Mouse (Mus musculus) limb, embryonic 13.5 days (tissue): ENCODE measurements at regions not wholly inside any gene's neighbourhood (a gene's known extent, or its start where the extent isn't known, plus 50 kb on each side); places are given as distances from the start of the nearest gene placed in this dataset.

ENCODE experiments used
- ATAC-seq: fragments of 200-750 bp; cut with Nextera tagmentation; 2 replicates; pipeline ENCODE4 v1.8.0; 2017; ENCODE audit warnings: low read depth, moderate number of reproducible peaks, moderate TSS enrichment; ENCODE audit not compliant: low FRiP score
- H3K27ac ChIP-seq: fragments of 300-500 bp; sonication (generic); 2 replicates; pipeline ENCODE4 v1.5.1; 2015; ENCODE audit warnings: inconsistent platforms, mild to moderate bottlenecking, moderate library complexity
- H3K27me3 ChIP-seq: fragments of 300-500 bp; sonication (generic); 2 replicates; pipeline ENCODE4 v1.6.1; 2015; ENCODE audit warnings: mild to moderate bottlenecking, inconsistent platforms
- H3K36me3 ChIP-seq: fragments of 300-500 bp; sonication (generic); 2 replicates; pipeline ENCODE4 v1.6.1; 2015; ENCODE audit warnings: inconsistent platforms, mild to moderate bottlenecking, moderate library complexity
- H3K4me1 ChIP-seq: fragments of 300-500 bp; sonication (generic); 2 replicates; pipeline ENCODE4 v1.6.1; 2015; ENCODE audit warnings: inconsistent platforms
- H3K4me2 ChIP-seq: fragments of 300-500 bp; sonication (generic); replicated peaks from 2 replicates; pipeline ENCODE4 v1.6.1; 2015; ENCODE audit warnings: inconsistent platforms, mild to moderate bottlenecking, moderate library complexity
- H3K4me3 ChIP-seq: fragments of 300-500 bp; sonication (generic); 2 replicates; pipeline ENCODE4 v1.5.1; 2015; ENCODE audit warnings: moderate library complexity, mild to moderate bottlenecking, inconsistent platforms
- H3K9ac ChIP-seq: fragments of 300-500 bp; sonication (generic); 2 replicates; pipeline ENCODE4 v1.6.1; 2015; ENCODE audit warnings: mild to moderate bottlenecking, inconsistent platforms
- H3K9me3 ChIP-seq: fragments of 300-500 bp; sonication (generic); 2 replicates; pipeline ENCODE4 v1.6.1; 2016; ENCODE audit warnings: inconsistent platforms
- whole genome bisulfite sequencing: fragments of 180-500 bp; shearing (Covaris S2); methylation state at CpG from one replicate; pipeline ENCODE4 v1.1.7; 2015; 5-methylcytosine and 5-hydroxymethylcytosine counted together

DNA sequence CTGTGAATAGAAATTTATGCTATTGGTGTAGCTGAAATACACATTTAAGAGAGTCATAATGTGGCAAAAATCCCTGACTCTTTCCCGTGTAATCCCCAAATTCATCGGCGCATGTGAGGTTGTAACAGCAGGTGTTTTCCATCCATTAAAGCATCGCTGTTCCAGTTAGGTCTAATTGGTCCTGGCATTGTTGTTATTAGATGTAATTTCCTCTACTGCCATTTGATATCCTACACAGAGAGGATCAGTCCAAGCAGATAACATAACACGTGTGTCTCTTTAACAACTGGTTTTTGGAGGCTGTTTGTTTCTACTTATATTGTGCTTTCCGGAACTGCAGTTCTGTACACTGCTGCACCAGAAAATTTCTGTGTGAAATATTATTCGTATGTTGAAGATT lies 101.8 kb downstream of the Vgll3 start:
- Histone ChIP-seq H3K9ac (no peak overlapping the region), H3K36me3 (no peaks in the 10 kb centered on the region), H3K27ac (no peak overlapping the region), H3K4me2 (no peak overlapping the region), H3K4me1 (no peaks in the 10 kb centered on the region), H3K4me3 (no peak overlapping the region), H3K9me3 (no peaks in the 10 kb centered on the region), H3K27me3 (no peaks in the 10 kb centered on the region)
- WGBS, result 61% methylated on average over 7 of the region's 7 CpGs
- no peak for ATAC-seq

DNA sequence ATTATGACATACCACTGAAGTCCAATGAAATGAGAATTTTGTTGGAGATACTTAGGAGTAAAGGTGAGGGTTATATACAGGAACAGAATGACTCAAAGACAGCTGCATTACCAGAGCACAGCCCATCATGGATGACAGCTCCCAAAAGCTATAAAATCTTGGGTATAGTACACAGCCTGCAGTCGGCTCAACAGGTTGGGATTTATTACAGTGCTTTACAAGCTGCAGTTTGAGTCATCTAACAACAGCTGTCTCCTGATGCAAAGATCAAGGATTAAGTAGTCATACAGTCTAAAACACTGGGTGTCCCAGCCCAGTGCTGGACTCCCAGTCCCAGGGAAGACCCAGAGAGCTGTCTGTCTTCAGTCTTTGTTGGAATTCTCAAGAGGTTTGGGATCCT lies 110.9 kb downstream of the Vgll3 start:
- no peaks in the 10 kb centered on the region for H3K36me3 ChIP-seq
- no peak overlapping the region for H3K27ac ChIP-seq
- H3K4me1 ChIP-seq, result 0 out of 2 replicates have a peak, but pooled peaks cover 2% of the 10 kb centered on the region
- H3K9ac ChIP-seq, result no peak overlapping the region
- peak; percentile 73 for ATAC-seq
- WGBS, result 28% methylated on average over 1 of the region's 1 CpGs
- no peak overlapping the region for H3K4me3 ChIP-seq
- H3K4me2 ChIP-seq, result no peak overlapping the region
- H3K9me3 ChIP-seq, result no peaks in the 10 kb centered on the region
- H3K27me3 ChIP-seq, result no peaks in the 10 kb centered on the region

DNA sequence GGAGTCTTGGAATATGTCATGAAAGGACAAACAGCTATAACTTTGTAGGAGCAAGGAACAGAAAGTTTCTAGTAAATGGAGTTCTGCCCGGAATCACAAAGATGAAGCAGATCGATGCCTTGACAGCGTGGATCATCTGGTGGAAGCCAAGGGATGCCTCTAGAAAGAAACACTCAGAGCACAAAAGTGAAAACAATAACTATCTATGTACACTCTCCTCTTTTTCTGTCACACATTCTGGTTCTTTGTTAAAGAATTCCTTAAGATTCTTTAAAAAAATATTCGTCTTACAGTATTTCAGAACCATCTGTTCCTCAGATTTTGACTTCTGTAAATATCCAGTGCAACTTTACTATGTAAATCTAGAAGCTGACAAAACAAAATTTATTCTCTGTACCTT lies 148.8 kb downstream of the Vgll3 start:
- Histone ChIP-seq H3K27ac (no peak overlapping the region), H3K27me3 (no peaks in the 10 kb centered on the region), H3K4me3 (no peak overlapping the region), H3K36me3 (no peaks in the 10 kb centered on the region), H3K4me1 (no peaks in the 10 kb centered on the region), H3K9me3 (no peaks in the 10 kb centered on the region), H3K9ac (no peak overlapping the region), H3K4me2 (no peak overlapping the region)
- no peak for ATAC-seq
- WGBS, result 89% methylated on average over 4 of the region's 4 CpGs

DNA sequence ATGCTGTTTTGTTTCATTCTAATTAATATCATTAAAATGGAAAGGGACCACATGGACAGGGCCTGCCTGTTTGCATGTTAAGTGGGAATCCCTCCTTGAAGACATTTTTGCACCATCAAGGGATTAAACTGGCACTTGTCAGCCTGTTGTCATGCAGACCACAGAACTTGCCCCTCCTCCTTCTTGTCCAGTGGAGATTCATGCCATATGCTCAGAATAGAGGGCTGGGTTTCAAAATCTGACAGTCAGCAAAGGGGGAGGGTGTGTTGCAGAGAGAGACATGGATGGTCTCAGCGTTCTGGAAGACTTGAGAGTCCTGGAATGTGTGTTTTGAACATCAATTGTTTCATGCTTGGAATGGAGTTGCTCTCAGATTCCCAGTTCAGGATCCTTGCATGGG lies 149.2 kb downstream of the Vgll3 start:
- no peak overlapping the region for H3K4me2 ChIP-seq

DNA sequence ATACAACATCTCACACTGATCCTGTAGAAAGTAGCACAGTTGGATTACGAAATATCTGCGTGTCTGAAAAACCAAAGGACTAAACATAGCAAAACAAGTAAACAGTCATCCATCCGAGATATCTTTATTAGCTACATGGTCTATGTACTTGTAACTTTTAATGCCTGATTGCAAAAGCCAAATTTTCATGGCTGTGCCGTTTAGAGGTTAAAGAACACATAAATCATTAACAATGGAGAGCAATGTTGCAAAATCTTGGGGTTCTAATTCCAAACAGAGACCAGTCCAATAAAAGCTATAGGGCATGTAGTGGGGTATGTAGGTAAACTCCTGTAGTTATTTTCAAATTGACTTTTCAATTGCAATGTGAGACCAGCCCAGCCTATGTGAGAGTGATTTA lies 162.0 kb downstream of the Vgll3 start:
- no peaks in the 10 kb centered on the region for H3K27me3 ChIP-seq
- H3K4me3 ChIP-seq, result no peak overlapping the region
- no peaks in the 10 kb centered on the region for H3K4me1 ChIP-seq
- no peak overlapping the region for H3K27ac ChIP-seq
- H3K9ac ChIP-seq, result no peak overlapping the region
- whole genome bisulfite sequencing, result 77% methylated on average over 4 of the region's 4 CpGs
- no peaks in the 10 kb centered on the region for H3K36me3 ChIP-seq
- H3K4me2 ChIP-seq, result no peak overlapping the region
- no peaks in the 10 kb centered on the region for H3K9me3 ChIP-seq
- no peak for ATAC-seq

More for the DNA sequence above, 149.2 kb downstream of the Vgll3 start:
- no peaks in the 10 kb centered on the region for H3K36me3 ChIP-seq
- no peak for ATAC-seq
- H3K4me1 ChIP-seq, result no peaks in the 10 kb centered on the region
- WGBS, result 30% methylated on average over 1 of the region's 1 CpGs
- no peak overlapping the region for H3K4me3 ChIP-seq
- no peaks in the 10 kb centered on the region for H3K9me3 ChIP-seq
- no peak overlapping the region for H3K9ac ChIP-seq
- H3K27me3 ChIP-seq, result no peaks in the 10 kb centered on the region
- H3K27ac ChIP-seq, result no peak overlapping the region

DNA sequence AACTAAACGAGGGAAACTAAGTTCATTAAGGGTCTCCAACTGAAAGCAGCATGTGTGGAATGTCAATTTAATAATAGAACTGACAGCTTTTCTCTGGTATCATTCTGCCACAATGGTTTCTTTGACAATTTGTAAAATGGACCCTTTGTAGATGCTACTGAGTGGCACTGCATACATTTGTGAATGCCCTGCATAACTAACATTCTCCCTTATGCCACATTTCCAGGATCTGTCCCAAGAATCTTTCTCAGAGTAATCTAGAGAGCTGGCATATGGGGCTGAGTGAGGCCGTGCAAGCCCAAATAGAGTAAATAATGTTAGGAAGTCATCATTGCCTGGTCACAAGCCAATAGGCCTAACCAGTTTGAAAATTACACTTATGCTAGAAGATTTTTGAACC lies 172.1 kb downstream of the Vgll3 start:
- no peaks in the 10 kb centered on the region for H3K9me3 ChIP-seq
- no peaks in the 10 kb centered on the region for H3K4me1 ChIP-seq
- H3K27ac ChIP-seq, result no peak overlapping the region
- no peak overlapping the region for H3K4me3 ChIP-seq
- no peak overlapping the region for H3K9ac ChIP-seq
- WGBS, result 70% methylated on average over 2 of the region's 2 CpGs
- no peak overlapping the region for H3K4me2 ChIP-seq
- H3K36me3 ChIP-seq, result no peaks in the 10 kb centered on the region
- ATAC-seq, result no peak
- H3K27me3 ChIP-seq, result no peaks in the 10 kb centered on the region

DNA sequence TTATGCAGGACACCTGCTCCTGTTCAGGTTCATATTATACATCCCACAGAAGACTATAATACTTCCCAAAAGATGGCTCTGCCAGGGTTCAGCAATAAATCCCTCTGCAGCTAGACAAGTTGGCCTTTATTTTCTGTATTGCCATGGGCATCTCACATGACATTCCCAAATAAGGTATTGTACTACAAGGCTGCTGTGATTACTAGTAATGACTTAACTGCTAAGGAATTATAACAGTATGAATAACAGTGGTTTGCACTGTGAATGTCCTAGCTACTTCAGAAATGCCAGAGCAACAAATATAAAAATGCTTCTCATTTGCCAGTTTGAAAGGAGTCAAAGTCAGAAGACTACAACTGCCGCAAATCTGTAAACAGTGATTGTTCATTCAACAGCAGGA lies 184.3 kb downstream of the Vgll3 start:
- ATAC-seq, result no peak
- Histone ChIP-seq H3K4me1 (peaks cover 5% of the 10 kb centered on the region; the same call in 1 of the 2 replicates), H3K9me3 (no peaks in the 10 kb centered on the region), H3K27me3 (no peaks in the 10 kb centered on the region), H3K27ac (0 out of 2 replicates have a peak overlapping the region, but pooled peaks have one; percentile 40), H3K9ac (no peak overlapping the region), H3K4me2 (no peak overlapping the region), H3K4me3 (no peak overlapping the region), H3K36me3 (no peaks in the 10 kb centered on the region)
- 82% methylated on average over 1 of the region's 1 CpGs for WGBS

DNA sequence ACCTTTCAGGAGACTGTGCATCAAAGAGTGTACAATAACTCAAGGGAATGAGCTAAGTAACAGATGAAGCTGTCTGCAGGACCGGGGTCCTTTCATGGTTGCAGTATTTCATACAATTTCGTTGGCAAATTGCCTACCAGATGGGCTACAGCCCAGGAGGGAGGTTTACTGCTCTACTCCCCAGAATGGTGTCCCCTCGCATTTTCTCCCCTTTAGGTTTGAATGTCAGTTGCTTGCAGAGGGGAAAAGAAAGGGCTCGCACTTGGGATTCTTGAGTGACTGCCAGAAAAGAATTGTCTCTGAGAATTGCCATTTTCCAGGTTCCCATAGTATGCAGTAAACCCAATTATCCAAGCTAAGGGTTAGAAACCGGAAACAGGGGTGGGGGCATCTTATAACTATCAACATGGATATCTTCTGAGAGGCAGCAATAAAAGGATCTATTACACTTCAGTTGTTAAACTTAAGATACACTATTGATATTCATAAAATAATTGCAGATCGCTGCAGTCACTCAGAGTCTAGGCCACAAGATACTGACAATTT lies 185.7 kb downstream of the Vgll3 start:
- WGBS, result 49% methylated on average over 6 of the region's 6 CpGs

DNA sequence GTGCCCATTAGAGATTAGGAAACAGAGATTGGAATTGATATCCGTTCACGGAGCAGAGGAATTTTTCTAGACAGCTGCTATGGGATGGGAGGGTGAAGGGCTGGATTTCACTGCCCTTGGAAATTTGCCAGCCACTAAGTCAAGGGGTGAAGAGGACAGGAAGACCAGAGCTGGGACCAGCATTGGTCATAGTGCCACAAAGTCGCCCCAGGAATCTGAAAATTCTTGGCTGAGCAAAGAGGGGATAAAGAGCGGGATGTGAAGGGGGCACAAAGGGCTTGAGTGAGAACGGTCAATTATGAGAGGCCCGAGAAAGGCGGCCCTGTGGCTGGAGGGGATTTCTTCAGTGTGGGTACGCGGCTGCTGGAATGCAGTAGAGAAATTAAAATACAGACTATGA lies 189.6 kb downstream of the Vgll3 start:
- Histone ChIP-seq H3K36me3 (no peaks in the 10 kb centered on the region), H3K27ac (no peak overlapping the region), H3K4me3 (no peak overlapping the region), H3K27me3 (no peaks in the 10 kb centered on the region), H3K9me3 (no peaks in the 10 kb centered on the region), H3K4me2 (no peak overlapping the region), H3K4me1 (peaks cover 5% of the 10 kb centered on the region; the same call in 1 of the 2 replicates), H3K9ac (no peak overlapping the region)
- WGBS, result 57% methylated on average over 9 of the region's 9 CpGs
- peak; percentile 57 for ATAC-seq

More for the DNA sequence above, 185.7 kb downstream of the Vgll3 start:
- no peaks in the 10 kb centered on the region for H3K27me3 ChIP-seq
- no peaks in the 10 kb centered on the region for H3K9me3 ChIP-seq
- no peak overlapping the region for H3K27ac ChIP-seq
- no peak overlapping the region for H3K4me2 ChIP-seq
- H3K9ac ChIP-seq, result no peak overlapping the region
- H3K36me3 ChIP-seq, result no peaks in the 10 kb centered on the region
- peak; percentile 76 for ATAC-seq
- H3K4me1 ChIP-seq, result peaks cover 5% of the 10 kb centered on the region; the same call in 1 of the 2 replicates
- no peak overlapping the region for H3K4me3 ChIP-seq

DNA sequence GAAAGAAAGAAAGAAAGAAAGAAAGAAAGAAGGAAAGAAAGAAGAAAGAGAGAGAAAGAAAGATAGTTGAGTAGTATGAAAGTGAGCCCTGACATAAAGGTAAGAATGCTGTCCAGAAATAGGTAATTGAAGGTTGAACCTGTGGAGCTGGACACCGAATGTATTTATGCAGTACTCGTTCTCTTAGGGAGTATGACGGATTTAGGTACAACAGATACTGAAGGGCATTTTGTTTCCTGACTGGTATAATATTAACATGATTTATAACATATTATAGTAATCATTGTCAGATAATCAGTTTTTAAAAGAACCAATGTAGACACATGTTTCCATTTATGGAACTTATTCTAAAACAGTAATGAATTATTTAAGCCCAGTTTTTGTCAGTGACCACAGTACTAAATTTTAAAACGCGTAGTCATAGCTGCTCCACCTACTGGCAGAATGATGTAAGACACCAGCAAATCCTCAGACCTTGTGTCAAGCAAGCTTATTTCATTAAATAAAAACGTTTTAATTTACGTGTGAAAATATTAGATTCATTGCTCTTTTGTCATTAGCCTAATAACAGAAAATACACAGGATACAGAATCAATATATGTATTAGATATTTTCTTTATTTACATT lies 191.0 kb downstream of the Vgll3 start:
- H3K4me2 ChIP-seq, result no peak overlapping the region
- WGBS, result 46% methylated on average over 7 of the region's 7 CpGs
- H3K27me3 ChIP-seq, result no peaks in the 10 kb centered on the region

DNA sequence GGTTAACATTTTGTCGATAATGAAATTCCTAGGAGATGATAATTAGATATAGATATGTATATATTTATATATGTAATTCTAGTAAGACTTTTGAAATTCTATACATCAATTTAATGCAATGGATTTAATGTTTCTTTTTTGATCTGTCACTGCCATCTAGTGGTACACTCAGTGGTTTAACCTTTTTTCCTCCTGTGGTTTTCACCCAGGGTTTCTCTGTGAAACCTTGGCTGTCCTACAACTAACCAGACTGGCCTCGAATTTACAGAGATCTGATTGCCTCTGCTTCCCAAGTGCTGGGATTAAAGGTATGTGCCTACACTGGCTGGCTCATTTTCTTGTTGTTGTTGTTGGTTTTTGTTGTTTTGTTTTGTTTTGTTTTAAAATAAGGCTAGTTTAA lies 198.6 kb downstream of the Vgll3 start:
- 11% methylated on average over 2 of the region's 2 CpGs for WGBS
- H3K4me1 ChIP-seq, result no peaks in the 10 kb centered on the region
- no peak overlapping the region for H3K4me2 ChIP-seq
- H3K4me3 ChIP-seq, result no peak overlapping the region
- no peak for ATAC-seq
- H3K36me3 ChIP-seq, result no peaks in the 10 kb centered on the region
- H3K27ac ChIP-seq, result no peak overlapping the region
- no peaks in the 10 kb centered on the region for H3K9me3 ChIP-seq
- H3K27me3 ChIP-seq, result no peaks in the 10 kb centered on the region
- H3K9ac ChIP-seq, result no peak overlapping the region

More for the DNA sequence above, 191.0 kb downstream of the Vgll3 start:
- Histone ChIP-seq H3K9me3 (no peaks in the 10 kb centered on the region), H3K9ac (no peak overlapping the region), H3K36me3 (no peaks in the 10 kb centered on the region), H3K4me1 (no peaks in the 10 kb centered on the region; the same call in 1 of the 2 replicates), H3K27ac (no peak overlapping the region), H3K4me3 (no peak overlapping the region)
- ATAC-seq, result no peak

DNA sequence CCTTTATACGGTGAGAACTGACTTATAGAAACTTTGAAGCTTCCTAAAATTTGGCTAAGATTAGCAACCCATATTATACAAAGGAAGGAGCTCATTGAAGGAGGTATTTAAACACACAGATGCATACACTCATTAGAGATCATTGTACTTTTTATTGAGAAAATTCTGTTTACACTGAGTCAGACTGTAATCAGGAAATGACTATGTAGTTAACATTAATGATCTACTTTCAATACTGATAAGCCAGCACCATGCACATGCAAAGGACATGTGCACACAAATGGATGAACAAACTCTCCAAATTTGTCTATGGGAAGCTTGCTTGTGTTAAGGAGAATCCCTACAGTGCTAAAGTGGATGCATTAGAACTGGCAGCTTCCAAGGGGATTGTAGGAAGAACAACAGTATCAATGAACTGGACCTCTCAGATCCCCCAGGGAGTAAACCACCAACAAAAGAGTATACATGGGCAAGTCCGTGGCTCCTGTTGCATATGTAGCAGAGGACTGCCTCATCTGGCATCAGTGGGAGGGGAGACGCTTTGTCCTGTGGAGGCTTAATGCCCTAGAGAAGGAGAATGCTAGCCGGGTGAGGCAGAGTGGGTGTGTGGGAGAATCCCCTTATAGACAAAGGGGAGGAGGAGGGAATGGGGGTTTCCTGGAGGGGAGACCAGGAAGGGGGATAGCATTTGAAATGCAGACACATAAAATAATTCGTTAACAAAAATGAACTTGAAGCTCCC lies 200.0 kb downstream of the Vgll3 start:
- no peak overlapping the region for H3K4me2 ChIP-seq
- H3K27ac ChIP-seq, result no peak overlapping the region
- ATAC-seq, result no peak
- H3K4me1 ChIP-seq, result no peaks in the 10 kb centered on the region
- no peaks in the 10 kb centered on the region for H3K36me3 ChIP-seq
- no peaks in the 10 kb centered on the region for H3K9me3 ChIP-seq
- 53% methylated on average over 5 of the region's 5 CpGs for WGBS
- no peaks in the 10 kb centered on the region for H3K27me3 ChIP-seq
- no peak overlapping the region for H3K4me3 ChIP-seq
- H3K9ac ChIP-seq, result no peak overlapping the region
